Mouse (Mus musculus) heart, postnatal 14 days (tissue): ENCODE results near the gene Zfp36l1. TPM values are rescaled to one million over a fixed set of nuclear protein-coding genes. Genes with fewer than 3 reads are reported as not detected.

Experiments used
- DNase-seq, 2 experiments: peaks; one replicate each; pipeline ENCODE4 v3.0.0; 2021 to 2022
- intact Hi-C: fragments of 180-260 bp; cut with DNase I; formaldehyde crosslinking; loops from one replicate; pipeline ENCODE4 v1.15.1; 2025
- long read RNA-seq, 2 experiments: library from polyadenylated mRNA; stranded (forward); transcript quantifications; one replicate each; pipeline ENCODE4 v2.0.0; 2021
- total RNA-seq, 2 experiments: library from RNA; stranded (reverse); gene quantifications; 2 replicates each; pipeline ENCODE4 v1.2.3; 2021

Gene Zfp36l1
- total RNA-seq, result 10 to 100 TPM; 97.5 to 98.7 TPM
- long read RNA-seq, experiment 1, partial matches to known transcripts, result 0 of 27 reads
- long read RNA-seq, experiment 1, other reads (novel, unspliced or antisense), result 23 of 27 reads
- long read RNA-seq, experiment 2, transcript Zfp36l1-201 (2 exons, 2,990 nt), result major isoform, 6 of 18 reads
- long read RNA-seq, experiment 2, partial matches to known transcripts, result 0 of 18 reads
- long read RNA-seq, experiment 2, other reads (novel, unspliced or antisense), result 12 of 18 reads

- peak; percentile 95 to 96 for DNase-seq
Measured at GRCm38 (mm10) chr12:80112852-80113551, at the start of gene Zfp36l1. Gene Zfp36l1, minus strand, starts transcription at chr12:80113013.

DNA sequence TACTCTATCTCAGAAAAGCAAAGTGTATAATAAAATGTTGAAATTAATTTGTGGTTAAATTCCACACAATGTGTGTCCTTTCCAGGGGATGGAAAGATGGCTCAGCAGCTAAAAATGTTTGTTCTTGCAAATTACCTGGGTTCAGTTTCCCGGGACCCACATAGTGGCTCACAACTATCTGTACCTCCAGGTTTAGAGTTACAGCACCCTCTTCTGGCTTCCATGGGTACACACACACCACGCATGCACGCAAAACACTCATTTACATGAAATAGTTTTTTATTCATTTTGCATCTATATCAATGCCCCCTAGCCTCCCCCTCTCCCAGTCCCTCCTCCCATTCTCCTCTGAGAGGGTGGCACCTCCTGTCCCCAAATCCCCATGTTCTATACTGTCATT, 49.6 kb upstream of the Zfp36l1 start:
- intact Hi-C loops, result no loop called here
- no peak for DNase-seq

More at GRCm38 (mm10) chr12:80112852-80113551, at the start of gene Zfp36l1:
- intact Hi-C loops, result loop anchor here (5.0 kb wide), 2 partner anchors 206 to 276 kb away; no protein-coding TSS in a partner anchor

DNA sequence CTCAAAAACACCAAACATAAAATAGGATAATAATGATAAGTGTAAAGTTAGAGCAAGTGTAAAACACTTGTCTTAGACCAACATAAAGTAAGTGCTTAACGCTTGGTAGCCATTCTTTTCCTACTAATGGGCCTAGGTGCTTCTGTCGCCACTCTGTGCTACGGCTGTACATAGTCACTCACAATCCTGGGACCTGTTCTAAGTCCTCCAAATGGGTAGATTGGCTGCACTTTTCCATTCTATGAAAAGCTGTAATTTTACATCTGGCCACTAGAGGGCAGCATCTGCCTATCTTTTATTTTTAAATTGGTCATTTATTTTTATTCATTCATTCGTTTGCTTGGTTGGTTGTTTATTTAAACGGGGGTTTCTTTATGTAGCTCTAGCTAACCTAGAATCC, 44.9 kb upstream of the Zfp36l1 start:
- peak in 1 of 2 experiments; percentile 36 for DNase-seq

GRCm38 (mm10) chr12:80153687-80154326, 41.0 kb upstream of the Zfp36l1 start:
- DNase-seq, result peak; percentile 61 to 72
- intact Hi-C loops, result loop anchor here (10.0 kb wide), 1 partner anchor 431 kb away; no protein-coding TSS in a partner anchor

More for the DNA sequence above, 44.9 kb upstream of the Zfp36l1 start:
- intact Hi-C loops, result loop anchor here (1.0 to 10.0 kb wide), 7 partner anchors 40 to 603 kb away; partner anchors contain the start of gene Ccdc177

DNA sequence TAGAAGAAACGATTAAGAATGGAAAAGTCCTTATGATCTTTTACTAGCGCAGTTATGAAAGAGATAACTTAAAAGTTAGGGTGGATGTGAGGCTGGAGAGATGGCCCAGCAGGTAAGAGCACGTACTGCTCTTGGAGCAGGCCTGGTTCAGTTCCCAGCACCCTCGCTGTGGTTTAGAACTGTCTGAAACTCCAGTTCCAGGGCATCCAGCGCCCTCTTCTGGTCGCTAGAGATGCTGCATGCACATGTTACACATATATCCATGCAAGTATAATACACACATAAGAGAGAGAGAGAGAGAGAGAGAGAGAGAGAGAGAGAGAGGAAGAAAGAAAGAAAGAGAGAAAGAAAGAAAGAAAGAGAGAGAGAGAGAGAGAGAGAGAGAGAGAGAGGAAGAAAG, 40.3 kb upstream of the Zfp36l1 start:
- intact Hi-C loops, result loop anchor here (10.0 kb wide), 1 partner anchor 432 kb away; no protein-coding TSS in a partner anchor
- no peak for DNase-seq

DNA sequence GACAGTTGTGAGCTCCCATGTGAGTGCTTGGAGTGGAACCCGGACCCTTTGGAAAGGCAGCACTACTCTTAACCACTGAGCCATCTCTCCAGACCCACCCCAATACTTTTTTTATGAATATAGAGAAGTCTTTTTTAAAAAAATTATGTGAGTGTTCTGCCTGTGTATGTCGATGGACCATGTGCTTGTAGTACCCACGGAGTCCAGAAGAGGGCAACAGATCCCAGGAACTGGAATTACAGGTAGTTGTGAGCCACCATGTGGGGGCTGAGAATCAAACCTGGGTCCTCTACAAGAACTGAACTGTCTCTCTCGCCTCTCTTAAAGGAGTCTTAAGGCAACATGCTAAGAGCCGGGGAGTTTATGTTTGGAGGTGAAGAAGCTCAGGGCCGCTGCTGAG, 39.0 kb upstream of the Zfp36l1 start:
- intact Hi-C loops, result loop anchor here (10.0 kb wide), 1 partner anchor 433 kb away; no protein-coding TSS in a partner anchor
- no peak for DNase-seq

- DNase-seq, result peak in 1 of 2 experiments; percentile 29
- intact Hi-C loops, result loop anchor here (10.0 kb wide), 1 partner anchor 434 kb away; no protein-coding TSS in a partner anchor
Measured at GRCm38 (mm10) chr12:80150624-80151023, 37.8 kb upstream of the Zfp36l1 start.

DNA sequence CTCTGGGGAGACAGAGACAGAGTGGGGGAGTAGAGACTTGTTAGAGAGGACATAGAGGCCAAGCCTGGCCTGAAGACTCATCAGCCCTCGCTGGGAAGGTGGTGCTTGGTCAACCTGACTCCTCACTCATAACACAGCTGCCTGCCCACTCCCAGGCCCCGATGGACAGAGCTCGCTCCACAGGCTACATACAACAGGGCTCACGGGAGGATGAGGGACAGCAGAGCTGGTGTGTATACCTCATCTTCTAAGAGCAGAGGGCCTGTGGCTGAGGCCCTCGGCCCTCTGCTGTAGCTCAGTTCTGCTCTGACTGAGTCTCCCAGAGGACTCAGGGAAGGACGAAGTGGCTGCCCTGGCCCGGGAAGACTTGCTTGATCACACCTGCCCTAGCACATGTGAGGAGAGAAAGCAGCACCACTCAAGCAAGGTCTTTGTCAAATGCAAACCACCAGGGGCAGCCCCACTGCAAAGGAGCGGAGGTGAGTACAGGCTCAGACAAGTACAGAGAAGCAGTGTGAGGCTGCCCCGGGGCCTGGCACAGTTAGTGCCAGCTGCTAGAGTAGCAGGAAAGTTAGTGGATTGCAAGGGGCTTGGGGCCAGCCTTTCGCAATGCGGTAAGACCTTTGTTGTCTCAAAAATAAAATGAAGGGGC, 34.9 kb upstream of the Zfp36l1 start:
- no peak for DNase-seq

GRCm38 (mm10) chr12:80146227-80147223, 33.7 kb upstream of the Zfp36l1 start:
- peak; percentile 68 to 78 for DNase-seq
- intact Hi-C loops, result no loop called here

More for the DNA sequence above, 34.9 kb upstream of the Zfp36l1 start:
- intact Hi-C loops, result no loop called here

- no peak for DNase-seq
- intact Hi-C loops, result no loop called here
Measured at GRCm38 (mm10) chr12:80145365-80145764, 32.6 kb upstream of the Zfp36l1 start.

DNA sequence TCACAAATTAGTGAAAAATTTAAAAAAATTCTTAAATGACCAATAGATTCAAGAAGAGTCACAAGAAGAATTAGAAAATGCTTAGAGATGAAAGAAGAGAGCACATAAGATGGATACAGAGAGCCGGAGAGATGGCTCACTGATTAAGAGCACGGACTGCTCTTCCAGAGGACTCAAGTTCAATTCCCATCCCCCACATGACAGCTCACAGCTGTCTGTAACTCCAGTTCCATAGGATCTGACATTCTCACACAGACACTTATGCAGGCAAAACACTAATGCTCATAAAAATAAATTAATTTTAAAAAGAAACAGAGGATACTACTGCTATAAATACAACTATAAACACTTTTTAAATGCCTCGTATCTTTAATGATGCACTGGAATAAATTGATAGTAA, 32.0 kb upstream of the Zfp36l1 start:
- intact Hi-C loops, result loop anchor here (5.0 kb wide), 1 partner anchor 618 kb away; no protein-coding TSS in a partner anchor

DNA sequence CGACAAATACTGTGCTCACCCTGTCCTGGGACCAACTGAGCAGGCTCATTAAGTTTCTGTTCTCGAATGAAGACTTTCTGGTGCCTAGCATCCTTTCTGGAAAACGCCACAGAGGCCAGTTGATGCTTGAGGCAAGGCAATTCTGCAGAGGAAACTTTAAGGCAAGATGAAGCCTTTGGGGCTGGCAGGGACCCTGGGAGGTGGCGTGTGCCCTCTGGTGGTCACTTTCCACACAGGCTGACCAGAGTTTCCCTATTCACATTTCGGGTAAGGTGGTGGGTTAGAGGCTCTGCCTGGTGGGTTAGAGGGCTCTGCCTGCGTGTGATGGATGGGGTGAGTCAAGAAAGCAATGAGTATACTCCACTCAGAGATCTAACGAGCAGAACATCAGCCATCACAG, 28.7 kb upstream of the Zfp36l1 start:
- peak; percentile 72 to 77 for DNase-seq
- intact Hi-C loops, result loop anchor here (1.0 to 5.0 kb wide), 2 partner anchors 614 to 782 kb away; no protein-coding TSS in a partner anchor

More for the DNA sequence above, 32.0 kb upstream of the Zfp36l1 start:
- DNase-seq, result no peak

- no peak for DNase-seq
- intact Hi-C loops, result loop anchor here (1.0 to 5.0 kb wide), 2 partner anchors 614 to 782 kb away; no protein-coding TSS in a partner anchor
Measured at GRCm38 (mm10) chr12:80141011-80141410, 28.2 kb upstream of the Zfp36l1 start.

DNA sequence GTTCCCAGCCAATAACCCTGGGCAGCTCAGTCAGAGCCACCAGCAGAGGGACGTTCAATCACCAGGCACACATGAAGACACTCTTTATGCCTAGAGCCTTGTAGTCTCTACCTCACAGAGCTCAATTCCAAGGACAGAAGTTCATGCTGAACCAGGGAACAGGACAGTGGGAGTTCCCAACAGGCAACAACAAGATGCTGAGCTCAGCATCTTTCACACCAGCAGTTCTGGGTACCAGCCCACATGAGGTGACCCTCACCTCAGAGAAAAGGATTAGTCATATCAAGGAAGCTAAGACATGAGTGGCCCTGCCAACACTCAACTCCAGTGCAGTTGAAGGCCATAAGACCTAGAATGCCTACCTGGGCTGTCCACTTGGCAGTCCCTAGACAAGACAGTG, 24.9 kb upstream of the Zfp36l1 start:
- no peak for DNase-seq
- intact Hi-C loops, result no loop called here

- DNase-seq, result no peak
- intact Hi-C loops, result no loop called here
Measured at GRCm38 (mm10) chr12:80137246-80137645, 24.4 kb upstream of the Zfp36l1 start.

- intact Hi-C loops, result no loop called here
- DNase-seq, result peak in 1 of 2 experiments; percentile 58
Measured at GRCm38 (mm10) chr12:80136264-80136930, 23.6 kb upstream of the Zfp36l1 start.

GRCm38 (mm10) chr12:80135173-80135572, 22.4 kb upstream of the Zfp36l1 start:
- intact Hi-C loops, result no loop called here
- no peak for DNase-seq

DNA sequence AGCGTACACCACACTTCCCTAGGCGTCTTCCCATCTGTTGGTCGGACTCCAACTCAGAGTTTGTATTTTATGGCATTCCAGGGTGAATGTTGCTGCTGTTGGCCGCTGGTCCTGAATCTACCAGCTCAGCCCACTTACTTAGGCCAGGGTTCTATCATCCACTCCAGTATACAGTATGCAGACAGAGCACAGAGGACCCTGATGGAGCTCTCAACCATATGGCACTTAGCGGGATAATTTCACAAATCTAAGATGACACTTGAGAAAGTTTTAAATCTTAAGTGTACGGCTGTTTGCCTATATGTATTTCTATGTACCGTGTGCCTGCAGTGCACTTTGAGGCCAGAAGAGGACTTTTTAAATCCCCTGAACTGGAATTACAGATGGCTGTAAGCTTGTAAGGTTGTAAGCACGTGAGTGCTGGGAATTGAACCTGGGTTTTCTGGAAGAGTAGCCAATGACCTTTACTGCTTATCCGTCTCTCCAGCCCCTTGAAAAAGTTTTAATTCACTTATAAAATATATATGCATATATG, 20.3 kb upstream of the Zfp36l1 start:
- intact Hi-C loops, result loop anchor here (2.0 to 5.0 kb wide), 2 partner anchors 391 to 520 kb away; no protein-coding TSS in a partner anchor
- no peak for DNase-seq
